Mouse (Mus musculus) Patski (cell line): Measurements from ENCODE around the gene A130010J15Rik. TPM values are rescaled to one million over a fixed set of nuclear protein-coding genes. Genes with fewer than 3 reads are reported as not detected.

ENCODE experiments used
- ATAC-seq: fragments of 100-300 bp; one replicate; pipeline ENCODE4 v1.8.0; 2021
- CTCF ChIA-PET: fragments of 350-600 bp; sonication (Branson Sonifier 250); formaldehyde crosslinking; loops from one replicate; lab custom pipeline; 2022; ENCODE audit warnings: inconsistent platforms; lab: Charles Lee
- POLR2A ChIA-PET: fragments of 350-600 bp; sonication (Branson Sonifier 250); formaldehyde crosslinking; loops from one replicate; lab custom pipeline; 2022; ENCODE audit warnings: antibody characterized with exemption, inconsistent platforms; lab: Charles Lee
- DNase-seq: peaks from one replicate; pipeline ENCODE4 v3.0.0-alpha.2; 2011; ENCODE audit warnings: low read depth, low spot score
- H3K27me3 ChIP-seq: fragments of 371-371 bp; one replicate; pipeline ENCODE4 v1.5.1; 2021
- CTCF ChIP-seq: fragments of 100-300 bp; IDR thresholded peaks from one replicate; pipeline ENCODE4 v1.5.1; 2021
- in situ Hi-C: fragments of 300-500 bp; cut with MboI; formaldehyde crosslinking; loops from 3 replicates; pipeline ENCODE4 v1.11.1; 2018; ENCODE audit warnings: low pct_unique_long_range_greater_than_20kb, mixed read lengths
- polyA plus RNA-seq: library from polyadenylated mRNA; unstranded; gene quantifications from one replicate; pipeline ENCODE4 v1.2.3, GENCODE M21; 2021

The A130010J15Rik gene
- polyA plus RNA-seq, 1 experiment from 2014 or later = 7.3 TPM

DNA sequence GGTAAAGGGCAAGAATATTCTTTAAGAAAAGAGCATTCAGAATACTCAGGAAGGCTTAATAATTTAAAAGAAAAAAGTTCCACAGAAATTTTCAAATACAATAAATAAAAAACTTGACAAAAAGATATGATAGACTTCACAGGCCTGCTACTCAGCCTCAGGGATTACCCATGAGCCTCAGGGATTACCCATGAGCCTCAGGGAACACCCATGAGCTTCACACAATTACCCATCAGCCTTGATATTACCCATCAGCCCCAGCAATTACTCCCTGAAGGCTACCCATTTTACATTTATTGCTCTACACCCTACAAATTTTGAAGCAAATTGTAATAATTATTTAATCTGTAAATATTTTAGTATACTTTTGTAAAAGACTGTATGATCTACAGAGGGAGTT is 35.5 kb upstream of the A130010J15Rik start:
- no peak for TF ChIP-seq CTCF
- ChIA-PET POLR2A (no interaction called here), CTCF (no interaction called here)
- in situ Hi-C loops = no loop called here
- no peak for DNase-seq
- H3K27me3 ChIP-seq = no peaks in the 10 kb centered on the region
- ATAC-seq = no peak

DNA sequence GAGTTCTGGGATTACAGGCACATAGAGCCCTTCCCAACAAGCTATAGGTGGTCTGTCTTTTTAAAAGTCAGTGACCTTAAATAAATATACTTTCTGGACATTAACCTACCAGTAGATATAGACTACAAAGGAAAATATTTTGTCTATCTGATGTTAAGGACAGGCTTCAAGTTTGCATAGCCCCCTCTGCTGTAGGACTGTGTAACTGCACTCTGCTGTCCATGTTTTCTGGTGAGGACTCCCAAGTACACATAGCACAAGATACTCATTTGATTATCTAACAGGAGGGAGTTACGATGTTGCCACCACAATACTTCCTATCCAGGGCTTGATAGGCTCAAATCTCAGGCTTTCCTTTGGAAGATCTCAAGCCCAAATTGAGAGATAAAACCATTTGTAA is 34.1 kb upstream of the A130010J15Rik start:
- H3K27me3 ChIP-seq = no peaks in the 10 kb centered on the region
- TF ChIP-seq CTCF = no peak
- DNase-seq (no peak), ATAC-seq (no peak)
- ChIA-PET POLR2A (no interaction called here), CTCF (interaction anchor here (1.0 to 1.1 kb wide), 2 partner anchors 14 to 17 kb away, joined by 3 to 5 read pairs; no protein-coding TSS in a partner anchor)
- in situ Hi-C loops = no loop called here

DNA sequence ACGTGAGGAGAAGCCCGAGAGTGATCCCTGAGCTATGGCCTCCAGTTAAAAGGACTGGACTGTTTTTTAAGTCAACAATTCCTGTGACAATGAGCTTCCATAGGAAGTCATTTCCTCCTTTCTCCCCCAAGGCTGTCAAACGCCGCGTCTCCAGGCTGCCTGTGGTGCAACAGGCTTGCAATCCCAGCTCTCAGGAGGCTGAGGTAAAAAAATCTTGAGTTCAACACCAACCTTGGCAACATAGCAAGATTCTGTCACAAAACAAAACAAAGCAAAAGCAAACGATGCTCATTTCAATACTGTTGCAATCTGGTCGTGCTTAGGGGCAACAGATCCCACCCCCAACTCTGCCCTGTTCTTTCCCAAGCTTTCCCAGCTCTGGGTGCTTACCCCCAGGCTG is 29.8 kb upstream of the A130010J15Rik start:
- no peaks in the 10 kb centered on the region for H3K27me3 ChIP-seq
- ChIA-PET CTCF (interaction anchor here (1.0 to 1.2 kb wide), 4 partner anchors 8 to 26 kb away, joined by 3 to 5 read pairs (median 3); partner anchors contain the start of gene Diexf), POLR2A (interaction anchor here (0.8 kb wide), 1 partner anchor 8 kb away, joined by 3 read pairs; the partner anchor contains the start of gene Diexf)
- DNase-seq = no peak
- TF ChIP-seq CTCF = no peak
- in situ Hi-C loops = no loop called here
- ATAC-seq = no peak

DNA sequence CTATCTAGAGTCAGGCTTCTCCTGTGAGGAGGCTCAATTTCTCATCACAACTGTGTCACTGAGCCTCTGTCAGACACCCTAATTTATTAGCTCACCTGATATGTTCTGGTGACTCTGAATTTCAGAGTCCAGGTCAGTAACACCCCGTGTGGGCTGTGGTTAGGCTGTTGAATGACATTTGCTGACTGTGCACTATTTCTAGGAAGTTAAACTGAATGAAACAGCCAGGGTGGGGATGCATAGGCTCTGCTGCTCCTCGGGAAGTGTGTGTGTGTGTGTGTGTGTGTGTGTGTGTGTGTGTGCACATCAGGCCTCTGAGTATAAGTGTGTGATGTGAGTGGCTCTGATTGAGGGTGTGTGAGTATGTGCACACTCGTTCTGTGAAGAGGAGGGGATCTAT is 29.2 kb upstream of the A130010J15Rik start:
- ATAC-seq = no peak
- ChIA-PET POLR2A (interaction anchor here (0.6 to 1.1 kb wide), 2 partner anchors 9 to 10 kb away, joined by 3 to 5 read pairs; no protein-coding TSS in a partner anchor), CTCF (interaction anchor here (1.0 to 1.2 kb wide), 3 partner anchors 8 to 26 kb away, joined by 3 to 5 read pairs (median 3); partner anchors contain the start of gene Diexf)
- no peak for DNase-seq
- TF ChIP-seq CTCF = no peak
- in situ Hi-C loops = no loop called here
- H3K27me3 ChIP-seq = no peaks in the 10 kb centered on the region

DNA sequence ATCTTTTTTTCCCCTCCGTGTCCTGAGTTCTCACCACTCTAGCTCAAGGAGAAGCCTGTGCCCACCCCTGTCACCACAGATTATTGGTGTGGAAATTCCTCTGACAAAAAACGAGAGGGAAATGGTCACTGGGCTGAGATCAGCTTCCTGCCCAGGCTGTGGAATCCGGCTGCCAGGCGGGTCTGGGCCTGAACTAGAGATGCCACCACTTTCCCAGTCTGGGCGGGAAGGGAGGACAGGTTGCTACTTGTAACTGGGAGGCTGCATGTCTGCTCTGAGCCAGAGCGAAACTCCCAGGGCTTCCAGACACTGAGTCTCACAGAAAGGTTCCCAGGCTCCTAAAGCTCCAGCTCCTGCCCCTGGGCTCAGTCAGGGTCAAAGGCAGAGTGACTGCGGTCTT is 26.7 kb upstream of the A130010J15Rik start:
- CTCF ChIA-PET = no interaction called here
- TF ChIP-seq CTCF = no peak
- POLR2A ChIA-PET = no interaction called here
- in situ Hi-C loops = no loop called here
- ATAC-seq = no peak
- no peak for DNase-seq
- no peaks in the 10 kb centered on the region for H3K27me3 ChIP-seq

DNA sequence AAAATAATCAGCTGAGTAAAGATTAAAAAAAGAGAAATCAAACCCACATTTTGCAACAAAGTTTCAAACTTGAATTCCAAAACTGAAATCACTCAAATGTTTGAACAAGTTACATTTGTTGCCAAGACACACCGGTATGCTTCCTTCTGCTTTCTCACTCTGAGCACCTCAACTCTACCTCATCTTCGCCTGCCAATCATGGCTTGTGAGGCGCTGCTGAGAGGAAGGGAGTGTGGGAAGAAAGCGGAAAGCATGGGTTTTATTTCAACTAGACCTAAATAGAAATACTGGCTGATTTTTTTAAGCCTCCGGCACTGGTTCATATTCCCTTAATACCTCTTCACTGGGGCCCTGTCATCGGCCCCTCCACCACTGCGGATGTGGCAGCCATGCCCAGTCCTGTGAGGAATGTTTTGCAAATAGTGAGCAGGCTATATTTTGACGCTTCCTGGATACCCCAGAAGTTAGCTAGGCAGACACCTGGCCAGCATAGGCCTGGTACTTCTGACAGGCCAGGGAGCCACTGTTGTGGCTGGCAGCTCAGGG is 25.3 kb upstream of the A130010J15Rik start:
- no peak for TF ChIP-seq CTCF
- no peaks in the 10 kb centered on the region for H3K27me3 ChIP-seq
- DNase-seq (no peak), ATAC-seq (no peak)
- in situ Hi-C loops = no loop called here
- CTCF ChIA-PET = interaction anchor here (1.1 kb wide), 1 partner anchor 18 kb away, joined by 3 read pairs; no protein-coding TSS in a partner anchor
- POLR2A ChIA-PET = no interaction called here

DNA sequence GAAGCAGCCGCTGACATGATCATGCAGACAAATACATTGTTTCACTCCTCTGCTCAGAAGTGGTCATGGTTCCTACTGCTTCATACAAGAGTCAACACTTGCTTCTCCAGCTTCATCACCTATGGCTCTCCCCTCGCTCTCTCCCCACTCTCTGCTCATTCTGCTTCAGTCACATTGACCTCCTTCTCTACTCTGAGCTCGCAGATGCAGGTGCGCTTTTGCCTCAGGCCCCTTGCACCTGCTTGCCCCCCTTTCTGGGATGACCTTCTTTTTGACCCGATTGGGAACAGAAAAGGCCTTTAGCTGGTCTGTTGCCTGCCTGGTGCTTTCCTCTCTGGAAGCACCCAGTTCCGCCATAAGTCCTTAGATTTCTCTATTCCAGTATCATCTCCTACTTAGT is 23.3 kb upstream of the A130010J15Rik start:
- ATAC-seq (no peak), DNase-seq (no peak)
- no peak for TF ChIP-seq CTCF
- ChIA-PET CTCF (interaction anchor here (1.3 to 1.4 kb wide), 2 partner anchors 13 to 18 kb away, joined by 3 to 4 read pairs; no protein-coding TSS in a partner anchor), POLR2A (no interaction called here)
- in situ Hi-C loops = no loop called here
- no peaks in the 10 kb centered on the region for H3K27me3 ChIP-seq

DNA sequence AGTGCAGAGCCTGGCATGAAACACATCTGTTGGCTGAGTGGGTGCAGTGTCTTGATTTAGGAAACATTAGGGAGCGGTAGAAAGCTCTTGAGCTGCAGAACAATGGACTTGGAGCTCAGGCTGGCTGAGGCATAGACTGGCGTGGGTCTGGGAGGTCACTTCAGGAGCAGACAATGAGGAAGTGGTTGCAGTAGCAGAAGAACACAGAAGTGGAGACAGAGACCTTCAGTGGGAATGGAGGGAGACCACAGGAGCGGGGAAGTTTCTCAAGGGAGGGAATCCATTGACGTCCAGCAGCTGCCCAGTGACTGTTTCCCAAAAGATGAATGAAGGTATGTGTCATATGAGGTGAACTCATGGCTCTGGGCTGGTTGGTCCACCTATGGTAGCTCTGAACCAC is 22.7 kb upstream of the A130010J15Rik start:
- TF ChIP-seq CTCF = no peak
- in situ Hi-C loops = no loop called here
- no peaks in the 10 kb centered on the region for H3K27me3 ChIP-seq
- ChIA-PET POLR2A (no interaction called here), CTCF (interaction anchor here (1.3 to 1.4 kb wide), 2 partner anchors 14 to 17 kb away, joined by 3 to 4 read pairs; no protein-coding TSS in a partner anchor)
- no peak for ATAC-seq
- DNase-seq = no peak

DNA sequence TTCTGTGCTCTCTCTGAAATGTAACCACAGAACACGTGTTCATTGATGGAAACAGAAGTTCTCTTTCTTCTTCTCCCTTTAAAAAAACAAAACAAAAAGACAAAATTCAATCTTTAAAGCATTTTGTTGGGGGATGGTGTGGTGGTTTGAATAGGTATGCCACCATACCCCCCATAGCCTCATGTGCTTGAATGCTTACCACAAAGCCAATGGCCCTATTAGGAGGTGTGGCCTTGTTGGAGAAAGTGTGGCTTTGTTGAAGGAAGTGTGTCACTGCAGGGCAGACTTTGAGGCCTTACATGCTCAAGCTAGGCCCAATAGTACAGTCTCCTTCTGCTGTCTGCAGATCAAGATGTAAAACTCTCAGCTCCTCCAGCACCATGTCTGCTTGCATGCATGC is 21.4 kb upstream of the A130010J15Rik start:
- no peak for DNase-seq
- ATAC-seq = no peak
- no peaks in the 10 kb centered on the region for H3K27me3 ChIP-seq
- in situ Hi-C loops = no loop called here
- no peak for TF ChIP-seq CTCF
- POLR2A ChIA-PET = no interaction called here
- CTCF ChIA-PET = no interaction called here

DNA sequence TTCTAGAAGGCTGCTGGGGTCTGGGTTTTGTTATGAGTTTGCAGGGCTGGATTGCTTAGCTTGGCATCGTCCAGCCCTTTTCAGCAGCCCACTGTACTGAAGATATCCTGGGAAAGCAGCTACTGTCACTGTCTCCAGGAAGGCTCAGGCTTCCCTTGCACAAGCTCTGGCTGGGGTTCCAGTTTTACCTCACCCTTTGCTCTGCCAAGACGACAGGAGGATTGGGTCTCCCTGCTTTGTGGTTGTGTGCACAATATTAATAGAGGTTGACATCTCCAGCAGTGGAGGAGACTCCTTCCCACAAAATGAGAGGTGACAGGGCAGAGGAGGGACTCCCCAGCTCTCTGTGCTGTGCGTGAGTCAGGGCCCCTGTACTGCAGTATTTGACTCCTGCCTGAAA is 18.6 kb upstream of the A130010J15Rik start:
- CTCF ChIA-PET = interaction anchor here (1.4 to 1.5 kb wide), 2 partner anchors 9 to 11 kb away, joined by 4 to 5 read pairs; no protein-coding TSS in a partner anchor
- ATAC-seq (no peak), DNase-seq (no peak)
- in situ Hi-C loops = no loop called here
- H3K27me3 ChIP-seq = no peaks in the 10 kb centered on the region
- POLR2A ChIA-PET = no interaction called here
- no peak for TF ChIP-seq CTCF

DNA sequence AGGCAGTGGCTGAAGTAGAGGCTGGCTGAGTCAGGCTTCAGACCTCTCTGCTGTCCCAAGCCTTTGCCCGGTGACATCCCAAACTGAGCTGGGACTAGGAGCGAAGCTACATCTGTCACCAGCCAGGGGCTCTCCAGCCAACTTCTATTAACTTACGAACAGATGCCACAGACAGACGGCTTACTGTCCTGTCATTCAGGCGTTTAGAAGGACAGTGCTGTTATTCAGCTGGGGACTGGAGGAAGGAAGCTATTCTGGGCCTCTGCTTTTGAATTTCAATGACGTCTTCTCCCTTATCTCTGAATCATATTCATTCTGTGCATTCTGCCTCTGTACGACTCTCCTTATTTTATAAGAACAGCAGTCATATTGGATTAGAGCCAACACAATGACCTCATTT is 16.7 kb upstream of the A130010J15Rik start:
- no peaks in the 10 kb centered on the region for H3K27me3 ChIP-seq
- ChIA-PET CTCF (interaction anchor here (1.1 to 1.8 kb wide), 2 partner anchors 18 to 20 kb away, joined by 5 read pairs; no protein-coding TSS in a partner anchor), POLR2A (no interaction called here)
- in situ Hi-C loops = no loop called here
- ATAC-seq (no peak), DNase-seq (no peak)
- TF ChIP-seq CTCF = no peak
